34 mouse cellular contexts compared by ENCODE assay signal in genomic region chr17:84568807-84569206, GRCm38 (mm10). TPM values are rescaled to one million over a fixed set of nuclear protein-coding genes. Genes with fewer than 3 reads are reported as not detected.
"Had no signal": no experiment of that assay in that cellular context is flagged by ENCODE, and none has a peak within 500 bp of the region (broad histone marks: within the 10 kb centered on the region; RNA-seq: fewer than 3 reads in every experiment).

No protein-coding gene starts in this region.

- H3K4me3 ChIP-seq: heart, embryonic 12.5 days; heart, embryonic 13.5 days; heart, embryonic 15.5 days; hindbrain, embryonic 10.5 days; hindbrain, embryonic 12.5 days; hindbrain, embryonic 13.5 days; hindbrain, embryonic 15.5 days; intestine, embryonic 15.5 days; kidney, embryonic 15.5 days; layer of hippocampus, adult 2 months; left cerebral cortex, adult 2 months had no signal

- DNase-seq: heart, postnatal 10 days; heart, postnatal 14 days; heart, postnatal 4 days; kidney, adult 11 months; kidney, adult 18-20 months; kidney, adult 2 months; kidney, adult 8-10 months; kidney, adult 9 months; kidney, postnatal 10 days; kidney, postnatal 14 days; kidney, postnatal 25 days; kidney, postnatal 36 days; kidney, postnatal 4 days; layer of hippocampus, adult 9-11 months; layer of hippocampus, postnatal 36 days had no signal

- H3K4me2 ChIP-seq: heart, embryonic 12.5 days; heart, embryonic 13.5 days; heart, embryonic 15.5 days; hindbrain, embryonic 12.5 days; hindbrain, embryonic 13.5 days; hindbrain, embryonic 14.5 days; hindbrain, embryonic 15.5 days; intestine, embryonic 15.5 days; kidney, embryonic 15.5 days had no signal

- H3K9me3 ChIP-seq: heart, embryonic 12.5 days; heart, embryonic 13.5 days; heart, embryonic 15.5 days; hindbrain, embryonic 10.5 days; hindbrain, embryonic 12.5 days; hindbrain, embryonic 13.5 days; hindbrain, embryonic 15.5 days; intestine, embryonic 15.5 days; kidney, embryonic 15.5 days had no signal

- H3K27me3 ChIP-seq: heart, embryonic 13.5 days; heart, embryonic 15.5 days; hindbrain, embryonic 12.5 days; hindbrain, embryonic 13.5 days; hindbrain, embryonic 15.5 days; intestine, embryonic 15.5 days; kidney, embryonic 15.5 days had no signal

- H3K27ac ChIP-seq: heart, embryonic 13.5 days; heart, embryonic 15.5 days; hindbrain, embryonic 10.5 days; hindbrain, embryonic 12.5 days; hindbrain, embryonic 13.5 days; hindbrain, embryonic 14.5 days; hindbrain, embryonic 15.5 days; hindbrain, postnatal 0 days; intestine, embryonic 15.5 days; kidney, embryonic 15.5 days; kidney, postnatal 0 days; layer of hippocampus, adult 2 months; left cerebral cortex, adult 2 months had no signal

- H3K4me1 ChIP-seq: heart, embryonic 13.5 days; heart, embryonic 15.5 days; intestine, embryonic 15.5 days had no signal

- H3K36me3 ChIP-seq: heart, embryonic 12.5 days; heart, embryonic 15.5 days; hindbrain, embryonic 12.5 days had no signal

- H3K9ac ChIP-seq: heart, embryonic 12.5 days; heart, embryonic 13.5 days; heart, embryonic 15.5 days; hindbrain, embryonic 12.5 days; hindbrain, embryonic 13.5 days; hindbrain, embryonic 14.5 days; hindbrain, embryonic 15.5 days; intestine, embryonic 15.5 days; kidney, embryonic 15.5 days had no signal

- ATAC-seq: hindbrain, embryonic 16.5 days; hindbrain, postnatal 0 days; inflammation-experienced regulatory T-cells, adult 6 months; intestine, embryonic 15.5 days; intestine, embryonic 16.5 days; intestine, postnatal 0 days had no signal

RNA-seq across cellular contexts. Expression of gene Plekhh2, which starts 57.1 kb away (rescaled TPM):
- total RNA-seq: hematopoietic stem cell, adult 5-6 weeks had no signal
- polyA plus RNA-seq: inflammation-experienced regulatory T-cells, adult 6 months had no signal
